Mouse (Mus musculus) retina, embryonic 14.5 days (tissue): ENCODE results near the gene Dhrs7.

Source experiments
- DNase-seq: peaks from one replicate; pipeline ENCODE4 v3.0.0-alpha.2; 2015; ENCODE audit warnings: low spot score

Dhrs7 gene

GRCm38 (mm10) chr12:72655775-72656174 lies 8.9 kb downstream of the Dhrs7 start:
- no peak for DNase-seq

GRCm38 (mm10) chr12:72654698-72655097 lies 10.0 kb downstream of the Dhrs7 start:
- DNase-seq, result peak; percentile 80

- no peak for DNase-seq
These were observed 14.9 kb downstream of the Dhrs7 start, which contains the start of gene Gm4756 for GRCm38 (mm10) chr12:72649611-72650330. Gene Gm4756 (minus strand): TSS chr12:72649661.

GRCm38 (mm10) chr12:72648921-72649320 lies 15.8 kb downstream of the Dhrs7 start:
- DNase-seq, result no peak

- DNase-seq, result no peak
These were observed 26.7 kb downstream of the Dhrs7 start for GRCm38 (mm10) chr12:72638025-72638424.

- no peak for DNase-seq
These were observed 36.0 kb downstream of the Dhrs7 start for GRCm38 (mm10) chr12:72628751-72629150.

GRCm38 (mm10) chr12:72622853-72623496 lies 41.7 kb downstream of the Dhrs7 start:
- no peak for DNase-seq

- no peak for DNase-seq
These were observed 43.3 kb downstream of the Dhrs7 start for GRCm38 (mm10) chr12:72621441-72621840.

- no peak for DNase-seq
These were observed 43.9 kb downstream of the Dhrs7 start for GRCm38 (mm10) chr12:72620856-72621255.

GRCm38 (mm10) chr12:72612053-72612452 lies 52.7 kb downstream of the Dhrs7 start:
- DNase-seq, result no peak
